Mouse (Mus musculus) 3134 (cell line): Measurements from ENCODE around the gene Hexim1.

Experiments used
- DNase-seq: peaks from one replicate; pipeline ENCODE4 v3.0.0-alpha.2; 2011; ENCODE audit warnings: low spot score; ENCODE audit not compliant: insufficient read length; ENCODE audit errors: extremely low read depth

The Hexim1 gene

DNA sequence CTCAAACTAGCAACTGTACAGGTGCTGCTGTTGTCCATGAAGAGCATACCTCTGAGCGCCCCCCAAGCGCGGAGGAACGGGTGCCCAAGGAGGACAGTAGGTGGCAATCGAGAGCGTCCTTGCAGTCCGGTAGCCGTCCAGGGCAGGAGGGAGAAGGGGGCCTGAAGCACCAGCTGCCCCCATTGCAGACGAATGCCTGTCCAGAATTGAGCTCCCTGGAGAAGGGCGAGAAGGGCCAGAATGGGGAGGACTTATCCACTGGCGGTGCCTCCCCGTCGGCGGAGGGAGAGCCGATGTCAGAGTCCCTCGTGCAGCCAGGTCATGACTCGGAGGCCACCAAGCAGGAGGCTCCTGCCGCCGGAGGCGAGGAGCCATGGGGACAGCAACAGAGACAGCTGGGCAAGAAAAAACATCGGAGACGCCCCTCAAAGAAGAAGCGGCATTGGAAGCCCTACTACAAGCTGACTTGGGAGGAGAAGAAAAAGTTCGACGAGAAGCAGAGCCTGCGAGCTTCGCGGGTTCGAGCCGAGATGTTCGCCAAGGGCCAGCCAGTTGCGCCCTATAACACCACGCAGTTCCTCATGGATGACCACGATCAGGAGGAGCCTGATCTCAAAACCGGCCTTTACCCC is 1.0 kb downstream of the Hexim1 start:
- DNase-seq, result peak; percentile 83

- peak; percentile 79 for DNase-seq
Measured at GRCm38 (mm10) chr11:103117591-103118009, 1.6 kb downstream of the Hexim1 start.

DNA sequence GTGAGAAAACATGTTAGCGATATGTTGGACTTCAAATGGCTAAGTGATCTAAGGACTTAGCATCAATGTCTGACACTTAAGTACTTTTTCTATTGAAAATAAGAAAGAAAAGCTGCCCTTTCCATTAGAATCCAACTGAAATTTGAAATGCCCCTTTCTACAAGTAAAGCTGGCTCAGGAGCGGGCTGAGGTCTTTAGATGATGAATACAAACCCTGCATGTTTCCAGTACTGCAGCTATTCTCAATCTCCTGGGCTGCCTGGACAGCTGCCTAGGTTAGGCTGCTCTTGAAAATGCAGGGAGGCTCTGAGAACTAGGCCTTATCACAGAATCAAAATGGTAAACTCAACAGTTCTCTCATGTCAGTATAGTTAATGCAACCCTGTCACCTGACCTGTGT is 2.8 kb downstream of the Hexim1 start:
- DNase-seq, result no peak

GRCm38 (mm10) chr11:103119609-103120008 is 3.6 kb downstream of the Hexim1 start:
- DNase-seq, result no peak

GRCm38 (mm10) chr11:103120315-103120714 is 4.3 kb downstream of the Hexim1 start:
- DNase-seq, result no peak

GRCm38 (mm10) chr11:103131701-103132575 is 15.9 kb downstream of the Hexim1 start, which contains the start of gene Hexim2:
TSS of gene Hexim2 (plus strand) at chr11:103132429.
- peak; percentile 82 for DNase-seq

GRCm38 (mm10) chr11:103132576-103133455 is 16.8 kb downstream of the Hexim1 start:
- peak; percentile 99 for DNase-seq

GRCm38 (mm10) chr11:103133456-103134185 is 17.6 kb downstream of the Hexim1 start:
- DNase-seq, result peak; percentile 46

DNA sequence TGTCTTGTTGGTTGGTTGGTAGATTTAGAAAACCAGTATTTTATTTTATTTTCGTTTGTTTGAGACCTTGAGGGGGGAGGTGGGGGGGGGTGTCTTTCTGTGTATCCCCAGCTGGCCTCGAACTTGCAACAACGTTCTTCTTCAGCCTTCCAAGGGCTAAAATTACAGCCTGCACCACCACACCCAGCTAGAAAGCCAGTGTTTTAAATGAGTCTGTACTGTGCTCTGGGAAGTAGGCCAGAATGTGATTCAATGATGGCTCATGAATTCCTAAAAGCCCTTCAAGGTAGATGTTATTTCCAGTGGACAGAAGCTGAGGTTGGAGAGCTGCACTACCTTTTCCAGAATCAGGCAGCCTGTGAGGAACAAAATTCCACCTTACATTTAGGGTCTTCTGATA is 18.2 kb downstream of the Hexim1 start:
- peak; percentile 76 for DNase-seq

GRCm38 (mm10) chr11:103136039-103136577 is 20.1 kb downstream of the Hexim1 start:
- no peak for DNase-seq

- peak; percentile 54 for DNase-seq
Measured at GRCm38 (mm10) chr11:103139951-103140762, 24.1 kb downstream of the Hexim1 start.

DNA sequence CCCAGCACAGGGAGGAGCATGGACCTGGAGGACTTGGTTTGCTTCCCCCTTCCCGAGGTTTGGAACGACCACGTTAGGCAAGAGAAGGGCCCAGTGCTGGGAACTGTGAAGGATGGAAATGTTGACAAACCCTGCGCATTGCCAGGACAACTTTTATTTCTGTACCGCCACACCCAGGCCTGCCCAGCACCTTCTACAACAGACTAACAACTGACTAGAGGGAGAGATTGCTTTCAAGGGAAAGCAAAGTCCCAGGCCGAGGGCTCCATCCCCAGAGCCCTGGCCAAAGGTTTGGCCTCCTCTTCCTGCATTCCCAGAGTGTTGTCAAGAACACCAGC is 24.7 kb downstream of the Hexim1 start:
- DNase-seq, result peak; percentile 49

GRCm38 (mm10) chr11:103141101-103141943 is 25.3 kb downstream of the Hexim1 start:
- DNase-seq, result peak; percentile 70

- no peak for DNase-seq
Measured at GRCm38 (mm10) chr11:103141944-103142255, 25.9 kb downstream of the Hexim1 start.

DNA sequence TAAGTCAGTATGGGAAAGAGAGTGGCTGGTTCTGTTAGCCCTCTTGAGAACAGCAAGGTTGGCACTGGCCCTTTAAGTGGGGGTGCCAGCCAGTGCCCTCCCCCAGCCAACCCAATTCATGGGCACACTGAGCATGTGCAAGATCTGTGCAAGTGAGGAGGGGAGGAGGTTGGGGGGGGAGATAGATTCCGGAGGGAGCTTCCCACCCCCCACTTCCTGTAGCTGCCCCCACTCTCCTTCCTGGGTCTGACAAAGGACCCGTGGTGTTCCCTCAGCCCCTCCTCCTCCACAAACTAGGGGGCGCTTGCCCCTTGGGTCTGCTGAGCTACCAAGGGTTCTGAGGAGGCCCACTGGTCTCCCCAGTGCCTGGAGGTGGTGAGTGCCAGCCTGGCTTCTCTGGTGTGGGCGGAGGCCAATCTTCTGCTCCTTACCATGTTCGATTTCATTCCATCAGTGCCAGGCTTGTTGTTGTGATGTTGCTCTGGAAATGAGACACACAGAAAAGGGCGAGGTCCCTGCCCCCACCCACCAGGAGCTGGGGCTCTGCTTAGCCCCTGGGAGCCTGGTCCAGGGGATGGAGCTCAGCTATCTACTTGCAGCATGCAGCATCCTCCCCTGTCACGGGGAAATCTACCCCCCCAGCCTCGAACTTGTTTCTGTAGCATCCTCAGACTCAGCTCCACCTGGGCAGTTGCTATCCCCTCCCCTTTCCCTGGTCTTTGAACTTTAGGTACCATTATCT is 26.6 kb downstream of the Hexim1 start:
- DNase-seq, result peak; percentile 73

DNA sequence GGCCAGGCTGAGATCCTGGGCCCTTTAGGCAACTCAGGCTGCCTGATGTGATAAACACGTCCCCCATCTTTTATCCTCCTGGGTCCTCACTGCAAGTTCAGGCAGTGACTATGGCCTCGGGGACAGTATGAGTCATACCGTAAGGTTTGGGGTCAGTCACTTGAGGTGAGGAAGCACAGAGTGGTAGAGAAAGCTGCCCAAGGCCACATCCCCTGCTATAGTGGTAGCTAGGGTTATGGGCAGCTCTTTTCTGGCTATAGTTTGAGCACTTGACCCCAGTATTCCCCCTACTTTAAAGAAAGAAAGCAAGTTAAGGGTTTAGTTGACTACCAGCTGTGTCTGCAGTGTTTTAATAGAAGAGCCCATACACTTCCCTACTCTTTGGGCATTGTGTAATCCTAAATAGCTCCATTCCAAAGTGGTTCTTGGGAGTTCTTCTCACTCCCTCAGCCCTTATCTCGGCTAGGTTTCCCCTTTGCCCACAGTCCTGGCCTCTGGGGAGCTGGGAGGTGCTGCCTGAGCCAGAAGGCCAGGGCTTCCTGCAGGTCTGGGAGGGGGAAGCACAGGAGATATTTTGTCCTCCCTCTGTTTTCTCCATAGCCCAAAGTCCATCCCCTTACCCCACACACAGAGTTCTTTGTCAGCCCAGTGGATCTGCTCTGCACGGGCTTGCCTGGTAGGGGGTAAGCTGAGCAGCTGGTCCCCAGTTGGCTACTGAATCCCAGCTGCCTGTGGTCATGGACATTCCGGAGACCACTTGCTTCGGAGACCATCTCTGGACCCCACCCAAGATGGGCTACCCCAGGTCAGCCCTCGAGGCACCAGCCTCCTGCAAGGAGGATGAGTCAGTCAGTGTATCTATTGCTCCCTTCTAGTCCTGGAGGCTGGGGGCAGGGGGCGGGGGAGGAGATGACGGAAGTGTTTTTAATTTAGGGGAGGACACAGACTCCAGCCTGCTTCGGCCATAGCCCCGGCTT is 28.6 kb downstream of the Hexim1 start:
- peak; percentile 75 for DNase-seq

- no peak for DNase-seq
Measured at GRCm38 (mm10) chr11:103146386-103146785, 30.4 kb downstream of the Hexim1 start.
